Mouse (Mus musculus) heart, embryonic 15.5 days (tissue): ENCODE results near the gene Pnrc2. TPM values are rescaled to one million over a fixed set of nuclear protein-coding genes. Genes with fewer than 3 reads are reported as not detected.

ENCODE experiments used
- ATAC-seq: fragments of 200-750 bp; cut with Nextera tagmentation; replicated peaks from 2 replicates; pipeline ENCODE4 v1.8.0; 2017; ENCODE audit warnings: low read depth, moderate TSS enrichment; ENCODE audit not compliant: insufficient number of reproducible peaks, insufficient read depth, low FRiP score
- H3K27ac ChIP-seq: fragments of 300-500 bp; sonication (generic); 2 replicates; pipeline ENCODE4 v1.5.1; 2015; ENCODE audit warnings: mild to moderate bottlenecking, inconsistent platforms
- H3K27me3 ChIP-seq: fragments of 300-500 bp; sonication (generic); 2 replicates; pipeline ENCODE4 v1.6.1; 2015; ENCODE audit warnings: inconsistent platforms
- H3K36me3 ChIP-seq: fragments of 300-500 bp; sonication (generic); 2 replicates; pipeline ENCODE4 v1.6.1; 2015; ENCODE audit warnings: mild to moderate bottlenecking, inconsistent platforms
- H3K4me1 ChIP-seq: fragments of 300-500 bp; sonication (generic); replicated peaks from 2 replicates; pipeline ENCODE4 v1.6.1; 2015; ENCODE audit warnings: inconsistent platforms
- H3K4me2 ChIP-seq: fragments of 300-500 bp; sonication (generic); 2 replicates; pipeline ENCODE4 v1.6.1; 2015; ENCODE audit warnings: inconsistent platforms, mild to moderate bottlenecking, moderate library complexity
- H3K4me3 ChIP-seq: fragments of 300-500 bp; sonication (generic); 2 replicates; pipeline ENCODE4 v1.5.1; 2015; ENCODE audit warnings: mild to moderate bottlenecking, inconsistent platforms
- H3K9ac ChIP-seq: fragments of 300-500 bp; sonication (generic); 2 replicates; pipeline ENCODE4 v1.6.1; 2015; ENCODE audit warnings: mild to moderate bottlenecking, inconsistent platforms
- H3K9me3 ChIP-seq: fragments of 300-500 bp; sonication (generic); replicated peaks from 2 replicates; pipeline ENCODE4 v1.6.1; 2016; ENCODE audit warnings: inconsistent platforms
- WGBS: fragments of 180-500 bp; shearing (Covaris S2); methylation state at CpG from one replicate; pipeline ENCODE4 v1.1.7; 2015; ENCODE audit warnings: mixed read lengths; 5-methylcytosine and 5-hydroxymethylcytosine counted together
- polyA plus RNA-seq: library from polyadenylated mRNA; unstranded; fragments of >200 nt; fragmentation: Nextera tagmentation; extraction: Ambion mirVana; gene quantifications from 2 replicates; pipeline ENCODE4 v1.2.1, GENCODE M21; 2015

Gene Pnrc2
- 123 and 130 TPM in 2 replicates for polyA plus RNA-seq

GRCm38 (mm10) chr4:135873526-135874202 lies at the start of gene Pnrc2:
TSS of gene Pnrc2 (minus strand) at chr4:135873850.
- H3K27me3 ChIP-seq, result no peaks in the 10 kb centered on the region
- peak within 1 kb of the TSS; percentile 67 for H3K4me3 ChIP-seq
- under 1% methylated on average over 60 of the region's 60 CpGs for WGBS
- H3K4me2 ChIP-seq, result peak within 1 kb of the TSS; percentile 69
- peaks cover 57% of the 10 kb centered on the region for H3K4me1 ChIP-seq
- H3K9me3 ChIP-seq, result no peaks in the 10 kb centered on the region
- H3K36me3 ChIP-seq, result peaks cover 18% of the 10 kb centered on the region; the same call in 1 of the 2 replicates
- peak within 1 kb of the TSS; percentile 97 for H3K27ac ChIP-seq
- peak; percentile 92 for ATAC-seq
- peak within 1 kb of the TSS; percentile 83 for H3K9ac ChIP-seq

GRCm38 (mm10) chr4:135922190-135922589 lies 48.5 kb upstream of the Pnrc2 start:
- peaks cover 20% of the 10 kb centered on the region for H3K4me1 ChIP-seq
- H3K27ac ChIP-seq, result no peak overlapping the region
- WGBS, result 88% methylated on average over 1 of the region's 1 CpGs
- ATAC-seq, result no peak
- no peaks in the 10 kb centered on the region for H3K9me3 ChIP-seq
- H3K36me3 ChIP-seq, result 0 out of 2 replicates have a peak, but pooled peaks cover 5% of the 10 kb centered on the region
- H3K4me2 ChIP-seq, result peak overlapping the region; percentile 94
- peak overlapping the region; percentile 89; the same call in 1 of the 2 replicates for H3K4me3 ChIP-seq
- no peak overlapping the region; the same call in 1 of the 2 replicates for H3K9ac ChIP-seq
- no peaks in the 10 kb centered on the region for H3K27me3 ChIP-seq

- Histone ChIP-seq H3K36me3 (0 out of 2 replicates have a peak, but pooled peaks cover under 1% of the 10 kb centered on the region), H3K27ac (peak overlapping the region; percentile 78), H3K4me3 (peak overlapping the region; percentile 89), H3K4me2 (peak overlapping the region; percentile 94), H3K27me3 (no peaks in the 10 kb centered on the region), H3K9me3 (no peaks in the 10 kb centered on the region), H3K4me1 (peaks cover 20% of the 10 kb centered on the region), H3K9ac (peak overlapping the region; percentile 81)
- no peak for ATAC-seq
- 8% methylated on average over 26 of the region's 26 CpGs for WGBS
Observed at GRCm38 (mm10) chr4:135921257-135922120, 47.8 kb upstream of the Pnrc2 start.

GRCm38 (mm10) chr4:135920304-135921241 lies 46.9 kb upstream of the Pnrc2 start, which contains the start of gene Fuca1:
TSS of gene Fuca1 (plus strand) at chr4:135920735.
- H3K36me3 ChIP-seq, result no peaks in the 10 kb centered on the region
- H3K4me3 ChIP-seq, result peak within 1 kb of the TSS; percentile 89
- H3K27ac ChIP-seq, result peak within 1 kb of the TSS; percentile 78
- 1% methylated on average over 60 of the region's 60 CpGs for WGBS
- H3K9me3 ChIP-seq, result no peaks in the 10 kb centered on the region
- peak within 1 kb of the TSS; percentile 81 for H3K9ac ChIP-seq
- peaks cover 16% of the 10 kb centered on the region for H3K4me1 ChIP-seq
- peak; percentile 94 for ATAC-seq
- no peaks in the 10 kb centered on the region for H3K27me3 ChIP-seq
- peak within 1 kb of the TSS; percentile 94 for H3K4me2 ChIP-seq

- WGBS, result 89% methylated on average over 3 of the region's 3 CpGs
- H3K27ac ChIP-seq, result no peak overlapping the region
- H3K4me1 ChIP-seq, result peaks cover 10% of the 10 kb centered on the region
- no peak overlapping the region for H3K4me3 ChIP-seq
- H3K4me2 ChIP-seq, result no peak overlapping the region
- H3K9me3 ChIP-seq, result no peaks in the 10 kb centered on the region
- H3K9ac ChIP-seq, result no peak overlapping the region
- ATAC-seq, result no peak
- H3K27me3 ChIP-seq, result no peaks in the 10 kb centered on the region
- H3K36me3 ChIP-seq, result no peaks in the 10 kb centered on the region
Observed at GRCm38 (mm10) chr4:135919280-135919639, 45.6 kb upstream of the Pnrc2 start.

GRCm38 (mm10) chr4:135918635-135919279 lies 45.1 kb upstream of the Pnrc2 start:
- no peaks in the 10 kb centered on the region for H3K36me3 ChIP-seq
- no peaks in the 10 kb centered on the region for H3K9me3 ChIP-seq
- H3K27me3 ChIP-seq, result no peaks in the 10 kb centered on the region
- no peak for ATAC-seq
- 75% methylated on average over 13 of the region's 13 CpGs for WGBS
- no peak overlapping the region for H3K27ac ChIP-seq
- H3K9ac ChIP-seq, result no peak overlapping the region
- no peak overlapping the region for H3K4me3 ChIP-seq
- H3K4me2 ChIP-seq, result no peak overlapping the region
- peaks cover 10% of the 10 kb centered on the region for H3K4me1 ChIP-seq

- Histone ChIP-seq H3K9me3 (no peaks in the 10 kb centered on the region), H3K9ac (no peak overlapping the region), H3K4me3 (no peak overlapping the region), H3K27me3 (no peaks in the 10 kb centered on the region), H3K36me3 (no peaks in the 10 kb centered on the region), H3K4me2 (no peak overlapping the region), H3K27ac (no peak overlapping the region), H3K4me1 (peaks cover 6% of the 10 kb centered on the region; the same call in 1 of the 2 replicates)
- no peak for ATAC-seq
- 60% methylated on average over 4 of the region's 4 CpGs for WGBS
Observed at GRCm38 (mm10) chr4:135913433-135913832, 39.8 kb upstream of the Pnrc2 start.

GRCm38 (mm10) chr4:135912835-135913234 lies 39.2 kb upstream of the Pnrc2 start:
- peak; percentile 47; the same call in 1 of the 2 replicates for ATAC-seq
- 40% methylated on average over 3 of the region's 3 CpGs for WGBS
- Histone ChIP-seq H3K27me3 (no peaks in the 10 kb centered on the region), H3K4me3 (no peak overlapping the region), H3K27ac (no peak overlapping the region), H3K36me3 (no peaks in the 10 kb centered on the region), H3K9ac (no peak overlapping the region), H3K4me2 (no peak overlapping the region), H3K4me1 (peaks cover 6% of the 10 kb centered on the region; the same call in 1 of the 2 replicates), H3K9me3 (no peaks in the 10 kb centered on the region)

GRCm38 (mm10) chr4:135912164-135912563 lies 38.5 kb upstream of the Pnrc2 start:
- Histone ChIP-seq H3K9ac (no peak overlapping the region), H3K36me3 (no peaks in the 10 kb centered on the region), H3K27me3 (no peaks in the 10 kb centered on the region), H3K4me2 (no peak overlapping the region), H3K9me3 (no peaks in the 10 kb centered on the region), H3K4me1 (peaks cover 6% of the 10 kb centered on the region; the same call in 1 of the 2 replicates), H3K4me3 (no peak overlapping the region), H3K27ac (no peak overlapping the region)
- no peak for ATAC-seq
- WGBS, result 47% methylated on average over 3 of the region's 3 CpGs

GRCm38 (mm10) chr4:135911531-135911930 lies 37.9 kb upstream of the Pnrc2 start:
- ATAC-seq, result no peak
- H3K36me3 ChIP-seq, result no peaks in the 10 kb centered on the region
- H3K27ac ChIP-seq, result 0 out of 2 replicates have a peak overlapping the region, but pooled peaks have one; percentile 3
- WGBS, result 63% methylated on average over 7 of the region's 7 CpGs
- no peak overlapping the region for H3K4me3 ChIP-seq
- H3K4me2 ChIP-seq, result no peak overlapping the region
- H3K27me3 ChIP-seq, result no peaks in the 10 kb centered on the region
- no peaks in the 10 kb centered on the region for H3K9me3 ChIP-seq
- H3K9ac ChIP-seq, result no peak overlapping the region
- H3K4me1 ChIP-seq, result peaks cover 6% of the 10 kb centered on the region; the same call in 1 of the 2 replicates
